Mouse (Mus musculus) cerebellum, adult 11 months (tissue): ENCODE measurements around the gene Zdhhc7.

Source experiments
- DNase-seq: peaks from one replicate; pipeline ENCODE4 v3.0.0; 2022

The Zdhhc7 gene

DNA sequence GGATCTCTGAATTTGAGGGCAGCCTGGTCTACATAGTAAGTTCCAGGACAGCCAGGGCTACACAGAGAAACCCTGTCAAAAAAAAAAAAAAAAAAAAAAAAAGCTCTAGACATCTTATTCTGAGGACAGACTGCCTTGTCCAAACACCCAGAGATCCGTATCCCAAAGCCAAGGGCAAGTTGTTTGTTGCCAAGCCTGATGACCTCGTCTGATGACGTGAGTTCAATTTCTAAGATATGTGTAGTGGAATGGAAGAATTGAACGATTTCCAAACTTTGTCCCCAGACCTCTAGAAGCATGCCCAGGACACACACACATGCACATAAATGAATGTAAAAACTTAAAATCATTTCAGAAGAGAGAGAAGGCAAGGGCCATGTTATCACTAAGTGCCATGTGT is 35.1 kb downstream of the Zdhhc7 start:
- no peak for DNase-seq

DNA sequence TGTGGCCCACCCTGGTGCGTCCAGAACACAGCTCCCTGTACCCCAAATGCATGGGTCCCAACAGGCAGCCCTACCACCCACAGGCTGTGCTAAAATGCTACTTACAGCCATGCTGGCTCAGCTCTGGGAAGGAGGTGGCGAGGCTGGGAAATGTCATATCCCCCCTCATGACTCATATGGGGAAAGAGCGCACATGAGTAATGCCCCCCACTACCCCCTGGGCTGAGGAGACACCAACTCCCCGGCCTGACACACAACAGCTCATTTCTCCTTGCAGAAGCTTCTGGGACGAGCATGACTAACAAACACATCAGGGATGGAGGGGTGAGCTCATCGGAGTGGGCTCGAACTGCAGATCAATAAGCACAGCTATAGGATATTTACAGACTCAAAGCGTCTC is 35.7 kb downstream of the Zdhhc7 start:
- DNase-seq = no peak

DNA sequence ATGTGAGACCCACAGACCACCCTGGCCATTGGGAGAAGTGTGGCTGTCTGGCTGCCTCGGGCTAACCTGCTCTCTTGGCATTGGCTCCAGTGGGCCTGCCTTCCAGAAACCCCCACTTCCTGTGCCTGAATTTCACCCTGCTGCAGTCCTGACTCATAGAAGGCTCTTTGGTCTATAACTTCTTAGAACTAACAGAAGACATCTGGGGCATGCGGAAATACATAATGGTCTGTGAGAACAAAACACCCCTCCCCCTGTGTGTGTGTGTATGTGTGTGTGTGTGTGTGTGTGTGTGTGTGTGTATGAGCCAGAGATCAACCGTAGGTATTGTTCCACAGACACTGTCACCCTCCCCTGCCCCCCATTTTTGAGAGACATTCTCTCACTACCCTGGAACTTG is 38.0 kb downstream of the Zdhhc7 start:
- DNase-seq = no peak

DNA sequence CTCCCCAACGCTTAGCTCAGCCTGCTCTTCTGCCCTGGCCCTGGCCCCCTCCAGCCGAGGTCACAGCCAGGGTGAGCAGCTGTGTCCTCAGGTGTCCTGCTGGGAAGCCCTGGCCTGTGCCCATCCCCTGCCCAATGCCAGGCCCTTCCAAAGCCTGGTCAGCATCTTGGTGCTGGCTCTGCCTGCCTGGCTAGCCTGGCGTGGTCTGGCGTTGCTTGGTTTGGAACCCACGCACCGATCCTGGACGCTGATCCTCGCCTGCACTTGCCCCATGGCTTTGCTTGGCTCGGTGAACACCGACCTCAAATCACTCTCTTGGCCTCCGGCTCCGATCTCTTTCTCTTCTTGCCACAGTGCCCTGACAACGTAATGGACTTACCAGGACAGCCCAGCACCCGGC is 38.5 kb downstream of the Zdhhc7 start:
- no peak for DNase-seq

DNA sequence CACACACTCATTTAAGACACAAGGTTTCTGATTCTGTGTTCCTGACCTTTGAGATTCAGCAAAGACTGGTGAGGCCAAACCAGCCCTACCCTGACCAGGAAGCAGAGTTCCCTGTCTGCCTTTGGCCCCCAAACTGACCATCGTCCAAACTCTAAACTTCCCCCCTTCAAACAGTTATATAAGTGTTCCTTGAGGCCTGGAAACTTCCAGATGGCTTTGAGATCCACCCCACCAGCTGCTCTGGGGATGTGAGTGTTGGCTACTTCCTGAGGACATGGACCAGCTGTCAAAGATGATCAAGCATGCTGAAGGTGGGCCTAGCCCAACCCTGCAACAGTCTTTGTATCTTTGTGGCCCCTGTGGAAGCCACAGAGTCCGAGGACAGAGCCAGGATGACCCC is 44.2 kb downstream of the Zdhhc7 start:
- DNase-seq = no peak

DNA sequence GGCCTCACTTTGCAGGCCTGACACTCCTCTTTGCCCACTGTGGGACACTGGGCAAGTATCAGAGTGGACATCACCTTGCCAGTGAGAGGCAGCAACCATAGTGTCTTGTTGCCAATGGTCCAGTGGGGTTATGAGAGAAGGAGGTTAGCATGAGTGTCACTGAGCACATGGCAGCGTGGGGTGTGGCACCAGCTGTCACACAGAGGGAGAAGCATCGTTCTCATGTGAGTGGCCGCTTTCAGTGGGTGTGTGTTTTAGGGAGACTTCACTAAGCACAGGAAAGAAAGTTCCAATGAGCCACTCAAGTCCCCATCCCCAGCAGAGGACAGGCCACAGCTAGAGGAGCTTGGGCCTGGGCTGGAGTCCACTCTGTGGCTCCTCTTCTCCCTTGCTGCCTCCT is 46.4 kb downstream of the Zdhhc7 start:
- no peak for DNase-seq

DNA sequence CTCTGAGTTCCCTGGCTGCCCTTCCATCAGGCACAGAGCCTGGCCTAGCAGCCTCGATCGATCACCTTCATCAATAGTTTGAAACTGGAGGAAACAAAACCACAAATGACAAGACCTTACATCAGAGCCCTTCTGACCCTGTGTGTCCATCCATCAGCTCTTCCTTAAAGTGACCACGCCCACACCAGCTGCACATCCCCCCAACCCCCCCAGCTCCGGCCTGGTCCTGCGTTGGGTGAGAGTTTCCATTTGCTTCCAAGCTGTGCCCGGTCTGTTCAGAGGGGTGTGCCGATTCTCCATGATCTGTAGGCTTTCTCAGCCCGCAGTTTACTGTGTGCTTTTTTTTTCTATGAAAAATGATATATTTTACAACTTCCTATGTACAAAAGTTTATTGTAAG is 49.0 kb downstream of the Zdhhc7 start:
- no peak for DNase-seq

DNA sequence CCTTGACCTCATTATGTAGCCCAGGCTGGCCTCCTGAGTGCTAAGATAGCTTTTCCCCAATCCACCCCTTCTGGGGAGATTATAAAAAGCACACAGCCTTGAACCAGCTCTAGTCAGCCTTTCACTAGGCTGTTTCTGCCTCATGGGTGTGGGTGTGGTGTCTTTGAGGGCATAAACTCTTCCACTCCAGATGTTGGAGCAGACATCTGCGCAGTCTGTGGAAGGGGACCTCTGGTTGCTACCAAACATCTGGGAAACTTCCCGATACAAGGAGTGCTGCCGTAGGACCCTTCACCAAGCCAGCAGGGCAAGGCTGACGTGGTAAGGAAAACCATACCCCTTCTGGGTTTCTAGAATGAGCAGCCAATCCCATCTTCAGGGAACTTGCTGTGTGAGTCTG is 49.4 kb downstream of the Zdhhc7 start:
- no peak for DNase-seq

DNA sequence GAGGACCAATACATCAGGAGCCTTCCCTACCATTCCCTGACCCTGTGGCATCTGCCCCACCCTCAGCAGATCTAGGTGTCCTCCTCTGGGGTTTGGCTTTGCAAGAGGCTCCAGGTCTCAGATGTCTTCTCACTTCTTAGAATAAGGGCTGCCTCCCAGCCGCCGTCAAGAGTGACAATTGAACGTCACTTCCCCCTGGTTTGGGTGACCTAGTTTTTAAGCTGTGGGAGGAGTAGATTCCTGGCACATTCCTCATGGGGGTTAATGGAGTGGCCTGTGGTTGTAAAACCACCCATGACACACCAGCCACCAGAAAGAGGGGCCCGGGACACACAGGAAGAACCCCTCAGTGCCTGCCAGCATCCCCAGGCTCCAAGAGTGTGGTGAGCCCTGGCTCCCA is 50.3 kb downstream of the Zdhhc7 start:
- DNase-seq = no peak

DNA sequence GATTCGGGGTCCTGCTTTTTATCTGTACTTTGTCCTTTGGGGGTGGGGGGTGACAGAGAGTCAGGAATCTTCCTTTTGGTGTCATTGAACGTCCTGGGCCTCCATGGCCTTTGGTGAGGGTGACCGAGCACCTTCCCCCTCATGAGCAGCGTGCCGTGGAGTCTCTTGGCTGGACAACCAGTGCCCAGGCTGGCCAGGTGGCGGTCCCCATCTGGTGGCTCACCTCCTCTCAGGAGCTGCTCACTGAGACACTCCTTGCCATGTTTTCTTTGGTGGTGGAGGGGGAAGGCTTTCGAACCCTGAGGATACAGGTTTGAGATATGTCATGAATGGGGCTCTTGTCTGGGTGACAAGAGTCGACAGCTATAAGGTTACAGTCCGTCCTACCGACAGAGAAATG is 50.9 kb downstream of the Zdhhc7 start:
- DNase-seq = no peak

DNA sequence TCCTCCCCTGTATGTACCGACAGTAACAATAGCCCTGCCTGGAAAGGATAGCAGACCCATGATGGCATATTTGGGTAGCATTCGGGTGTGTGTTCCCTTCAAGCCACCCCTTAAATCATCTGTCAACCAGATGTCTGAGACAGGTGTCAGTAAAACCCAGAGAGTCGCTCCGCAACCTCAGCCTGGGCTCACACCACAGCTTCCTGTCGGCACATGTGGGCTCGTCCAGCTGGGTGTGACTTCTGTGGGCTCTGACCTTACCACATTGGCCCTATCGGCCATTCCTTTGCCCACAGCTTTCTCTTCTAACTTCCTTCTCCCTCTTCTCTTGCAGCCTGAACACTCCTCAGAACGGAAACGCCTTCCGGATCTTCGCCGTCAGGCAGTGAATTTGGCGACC is 51.3 kb downstream of the Zdhhc7 start:
- no peak for DNase-seq

DNA sequence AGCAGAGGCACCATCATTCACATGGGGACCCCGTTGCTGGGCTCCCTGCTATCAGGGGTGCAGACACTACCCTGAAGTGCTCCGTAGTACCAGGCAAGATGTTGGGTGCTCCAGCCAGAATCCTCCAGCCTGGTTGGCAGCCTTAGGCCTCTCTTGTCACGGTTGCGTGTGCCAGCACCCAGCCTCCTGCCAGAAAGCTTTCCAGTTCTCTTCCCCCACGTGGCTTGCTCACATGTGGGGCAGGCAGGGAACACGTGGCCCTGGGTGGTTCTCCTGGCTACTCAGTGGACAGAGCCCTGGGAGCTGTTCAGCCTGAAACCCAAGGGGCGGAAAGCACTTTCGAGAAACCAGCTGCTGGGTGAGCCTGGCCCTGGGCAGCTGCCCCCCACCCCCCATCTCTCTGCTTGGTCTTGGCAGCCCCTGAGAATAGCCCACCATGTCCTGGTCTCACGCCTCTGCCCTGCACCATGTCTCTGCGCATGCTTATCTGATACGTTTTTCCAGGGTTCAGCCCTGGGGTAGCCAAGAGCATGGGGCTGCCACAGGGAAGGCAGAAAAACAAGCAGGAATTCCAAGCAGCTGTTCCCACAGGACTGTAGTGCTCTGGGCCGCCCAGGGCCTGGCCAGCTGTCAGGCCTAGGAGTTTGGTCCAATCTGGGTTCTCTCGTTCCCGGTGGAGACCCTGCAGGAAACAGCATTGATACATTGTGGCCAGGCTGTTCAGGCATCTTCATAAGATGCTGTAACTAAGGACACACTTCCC is 54.8 kb downstream of the Zdhhc7 start:
- DNase-seq = peak; percentile 85

DNA sequence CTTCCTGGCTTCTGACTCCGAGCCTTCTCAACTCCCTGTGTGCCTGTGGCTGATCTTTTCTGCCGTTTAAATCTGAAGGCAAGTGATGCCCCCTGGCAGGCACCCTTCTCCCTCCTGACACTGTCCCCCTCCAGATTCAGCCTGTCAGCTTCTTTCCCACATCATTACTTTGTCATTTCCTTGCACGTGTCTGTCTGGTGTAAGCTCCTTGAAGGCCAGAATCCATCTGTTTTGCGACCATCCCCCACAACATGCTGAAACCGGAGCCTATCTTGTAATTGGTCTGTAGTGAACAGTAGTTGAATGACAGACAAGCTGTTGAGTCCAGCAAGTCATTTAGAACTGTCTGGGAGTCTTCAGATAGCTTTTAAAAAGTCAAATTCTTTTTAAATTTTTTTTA is 55.8 kb downstream of the Zdhhc7 start:
- no peak for DNase-seq

DNA sequence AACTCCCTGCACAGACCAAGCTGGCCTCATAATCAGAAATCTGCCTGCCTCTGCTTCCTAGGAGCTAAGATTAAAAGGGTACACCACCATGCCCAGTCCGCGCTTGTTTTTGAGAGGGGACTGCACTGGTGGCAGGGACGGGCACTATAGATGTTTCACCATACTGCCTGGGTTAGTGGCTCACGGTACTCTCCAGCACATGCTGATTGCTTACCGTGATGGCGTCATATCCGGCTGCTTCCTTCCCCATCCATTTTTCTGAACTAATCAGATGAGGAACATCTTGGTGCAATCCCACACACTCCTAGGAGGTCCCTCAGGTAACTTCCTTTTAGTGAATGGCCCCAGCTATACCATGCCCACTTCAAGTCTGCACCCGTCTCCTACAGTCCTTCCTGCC is 56.4 kb downstream of the Zdhhc7 start:
- no peak for DNase-seq

DNA sequence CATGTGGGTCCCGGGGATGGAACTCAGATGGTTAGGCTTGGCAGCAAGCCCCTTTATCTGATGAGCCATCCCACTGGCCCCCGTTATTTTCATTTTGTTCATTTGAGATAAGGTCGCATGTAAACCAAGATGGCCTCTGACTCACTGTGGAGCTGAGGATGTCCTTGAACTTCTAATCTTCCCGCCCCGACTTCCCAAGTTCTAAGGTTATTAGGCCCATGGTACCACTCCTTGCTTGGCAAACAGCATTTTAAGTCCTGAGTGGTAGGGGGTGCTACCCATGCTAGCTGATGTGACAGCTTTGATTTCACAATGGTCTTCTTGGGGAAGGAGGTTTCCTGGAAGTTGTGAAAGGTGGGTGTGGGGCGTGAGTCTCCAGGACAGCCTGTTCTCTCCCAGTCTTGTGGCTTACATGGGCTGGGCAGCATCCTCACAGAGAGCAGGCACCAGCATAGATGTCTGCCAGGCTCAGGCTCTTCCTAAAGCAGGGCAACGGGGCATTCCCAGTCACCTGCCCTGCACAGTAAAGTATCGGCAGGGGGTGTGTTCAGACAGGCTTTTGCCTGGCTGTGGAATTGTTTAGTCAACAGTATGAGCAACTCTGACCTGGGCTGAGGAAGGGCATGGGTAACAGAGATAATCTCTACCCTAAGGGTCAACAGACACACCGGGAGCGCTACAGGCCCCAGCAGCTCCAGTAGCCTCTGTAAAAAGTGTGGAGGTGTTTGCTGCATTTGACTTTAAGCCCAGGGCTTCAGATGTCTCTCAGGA is 58.6 kb downstream of the Zdhhc7 start:
- no peak for DNase-seq

DNA sequence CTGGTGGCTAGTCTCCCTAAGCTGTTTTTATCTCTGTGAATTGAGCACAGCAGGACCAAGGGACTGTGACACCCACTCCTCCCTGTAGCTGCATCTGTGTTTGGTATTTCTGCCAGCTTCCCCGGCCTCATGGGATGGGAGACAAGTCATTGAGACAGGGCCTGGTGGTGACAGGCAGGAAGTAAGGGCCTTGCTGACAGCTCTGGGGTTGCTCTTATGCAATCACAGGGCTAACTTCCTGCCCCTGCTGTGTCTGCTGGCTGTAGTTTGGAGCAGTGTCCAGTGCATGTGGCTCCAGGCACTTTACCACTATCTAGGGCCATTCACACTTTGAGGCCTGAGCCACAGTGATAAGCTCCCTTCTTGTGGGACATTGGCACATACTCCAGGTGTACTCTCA is 60.4 kb downstream of the Zdhhc7 start:
- DNase-seq = no peak

DNA sequence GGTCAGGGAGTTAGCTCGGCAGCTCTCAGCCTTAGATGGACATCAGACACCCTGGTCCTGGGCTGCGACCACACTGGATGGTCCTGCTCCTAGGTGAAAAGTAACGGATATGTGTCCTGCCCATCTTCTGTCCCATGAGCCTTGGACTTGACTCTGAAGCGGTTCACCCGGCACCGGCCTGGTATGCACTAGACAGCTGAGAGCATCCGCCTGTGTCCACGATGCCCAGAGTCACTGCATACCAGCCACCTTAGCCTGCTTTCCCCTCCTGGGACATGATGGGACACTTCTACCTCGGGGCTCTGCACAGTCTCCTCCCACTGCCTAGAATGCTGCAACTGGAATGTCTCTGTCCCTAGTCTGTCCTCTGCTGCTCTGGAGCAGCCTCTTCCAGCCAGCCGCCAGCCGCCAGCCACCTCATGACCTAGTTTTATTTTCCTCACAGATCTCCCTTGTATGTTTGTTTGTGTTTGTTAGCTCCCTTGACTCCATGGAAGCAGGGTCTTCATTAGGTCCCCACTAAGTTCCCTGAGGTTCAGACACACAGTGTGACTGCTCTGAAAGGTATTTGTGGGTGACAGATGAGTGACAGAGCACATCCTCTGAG is 61.9 kb downstream of the Zdhhc7 start:
- no peak for DNase-seq

DNA sequence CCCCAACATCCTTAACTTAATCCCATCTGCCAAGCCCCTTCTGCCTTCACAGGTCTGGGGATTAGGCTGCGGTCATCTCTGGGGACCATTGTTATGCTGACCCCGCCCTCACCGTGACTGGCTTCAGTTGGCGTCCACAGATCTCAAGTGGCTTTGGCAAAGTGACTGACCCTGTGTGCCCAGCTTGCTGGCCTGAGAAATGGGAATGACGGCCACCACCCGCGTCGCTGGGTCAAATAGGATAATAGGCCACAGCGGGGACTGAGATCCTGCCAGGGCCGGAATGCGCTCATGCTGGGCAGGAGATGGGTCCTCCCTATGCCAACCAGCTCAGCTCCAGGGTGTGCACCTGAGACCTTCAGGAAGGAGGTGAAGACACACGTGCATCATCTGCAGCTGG is 62.5 kb downstream of the Zdhhc7 start:
- DNase-seq = no peak

DNA sequence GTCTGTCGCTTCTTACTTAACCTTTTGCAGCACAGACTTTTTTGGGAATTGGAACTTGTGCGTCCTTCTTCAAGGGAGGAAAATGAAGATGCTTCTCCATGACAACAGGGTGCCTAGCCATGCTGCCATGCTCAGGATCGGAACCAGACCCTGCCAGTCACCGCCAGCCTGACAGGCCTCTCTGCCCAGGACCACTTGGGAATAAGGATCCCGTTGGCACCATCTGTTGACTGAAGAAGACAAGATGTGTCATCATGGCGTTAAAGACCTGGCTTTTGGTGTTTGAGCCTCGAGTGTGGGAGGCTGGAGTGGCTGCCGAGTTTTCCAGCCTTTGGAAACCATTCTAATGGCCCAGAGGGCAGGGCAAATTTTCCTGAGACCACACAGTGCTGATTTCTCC is 63.7 kb downstream of the Zdhhc7 start:
- DNase-seq = no peak

DNA sequence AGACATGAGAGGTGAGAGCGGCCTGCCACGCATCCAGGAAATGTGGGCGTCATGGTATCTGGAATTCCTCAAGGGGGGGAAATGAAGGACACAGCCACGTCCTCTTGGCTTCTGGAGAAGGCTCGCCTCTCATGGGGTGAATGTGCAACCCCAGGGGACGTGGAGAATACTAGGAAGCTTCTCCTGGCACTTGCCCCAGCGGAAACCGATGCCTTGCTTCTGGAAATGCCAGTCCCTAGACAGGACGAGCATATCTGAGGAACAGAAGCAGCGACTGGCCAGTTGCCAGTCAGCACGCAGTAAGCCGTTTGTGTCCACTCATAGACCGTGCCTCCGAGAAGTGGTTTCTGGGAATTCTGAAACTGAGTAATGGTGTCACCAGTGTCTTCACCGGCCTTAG is 64.1 kb downstream of the Zdhhc7 start:
- DNase-seq = no peak

DNA sequence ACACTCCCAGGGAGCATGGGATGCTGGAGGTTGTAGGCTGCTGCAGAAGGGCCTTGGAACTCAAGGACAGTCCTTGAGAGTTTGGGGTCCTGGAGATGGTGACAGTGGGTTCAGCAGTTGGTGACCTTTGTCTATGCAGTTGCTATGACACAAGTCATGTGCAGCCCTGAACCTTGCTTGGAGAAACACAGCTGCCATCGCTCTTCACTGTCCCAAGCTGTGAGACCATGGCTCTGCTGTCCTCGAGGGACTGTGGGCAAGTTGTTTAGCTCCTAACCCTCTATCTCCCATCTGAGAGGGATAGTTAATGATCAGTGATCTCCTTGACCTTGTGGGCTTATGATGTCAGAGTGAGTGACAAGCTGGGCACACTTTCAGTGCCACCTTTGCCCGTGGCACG is 64.7 kb downstream of the Zdhhc7 start:
- no peak for DNase-seq

DNA sequence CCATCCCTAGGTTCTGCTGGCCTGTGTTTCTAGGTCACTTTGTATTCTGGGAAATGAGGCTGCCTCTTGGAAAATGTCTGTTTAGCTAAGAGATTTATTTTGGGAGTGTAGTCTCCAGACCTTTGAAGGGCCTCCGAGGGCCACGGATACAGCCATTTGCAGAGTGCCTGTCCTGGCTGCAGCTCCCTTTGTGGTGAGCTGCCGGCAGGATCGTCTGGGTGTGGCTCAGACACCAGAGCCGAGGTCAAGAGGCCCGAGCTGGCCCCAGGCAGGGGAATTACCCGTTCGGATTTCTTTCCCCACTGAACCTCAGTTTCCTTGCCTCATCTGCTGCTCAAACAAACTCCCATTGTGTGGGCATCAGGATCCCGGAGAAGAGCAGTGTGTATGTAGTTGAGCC is 65.2 kb downstream of the Zdhhc7 start:
- DNase-seq = no peak

DNA sequence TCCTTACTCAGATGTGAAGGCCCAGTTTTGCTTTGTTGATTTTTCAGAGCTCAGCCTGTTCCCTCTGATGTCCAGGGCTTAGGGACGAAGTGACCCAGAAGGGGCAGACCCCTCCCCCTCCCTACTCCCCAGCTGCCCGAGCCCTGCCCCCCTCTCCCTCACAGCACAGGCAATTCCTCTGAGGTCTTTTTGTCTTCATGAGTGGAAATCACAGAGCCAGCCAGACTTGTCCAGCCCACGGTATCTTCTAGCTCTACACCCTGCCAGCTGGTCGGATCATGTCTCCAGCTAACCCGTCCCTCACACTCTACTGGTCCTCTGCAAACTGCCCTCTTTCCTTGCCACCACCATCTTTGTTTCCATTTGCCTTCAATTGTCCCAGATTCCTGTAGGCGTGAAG is 66.8 kb downstream of the Zdhhc7 start:
- DNase-seq = no peak

DNA sequence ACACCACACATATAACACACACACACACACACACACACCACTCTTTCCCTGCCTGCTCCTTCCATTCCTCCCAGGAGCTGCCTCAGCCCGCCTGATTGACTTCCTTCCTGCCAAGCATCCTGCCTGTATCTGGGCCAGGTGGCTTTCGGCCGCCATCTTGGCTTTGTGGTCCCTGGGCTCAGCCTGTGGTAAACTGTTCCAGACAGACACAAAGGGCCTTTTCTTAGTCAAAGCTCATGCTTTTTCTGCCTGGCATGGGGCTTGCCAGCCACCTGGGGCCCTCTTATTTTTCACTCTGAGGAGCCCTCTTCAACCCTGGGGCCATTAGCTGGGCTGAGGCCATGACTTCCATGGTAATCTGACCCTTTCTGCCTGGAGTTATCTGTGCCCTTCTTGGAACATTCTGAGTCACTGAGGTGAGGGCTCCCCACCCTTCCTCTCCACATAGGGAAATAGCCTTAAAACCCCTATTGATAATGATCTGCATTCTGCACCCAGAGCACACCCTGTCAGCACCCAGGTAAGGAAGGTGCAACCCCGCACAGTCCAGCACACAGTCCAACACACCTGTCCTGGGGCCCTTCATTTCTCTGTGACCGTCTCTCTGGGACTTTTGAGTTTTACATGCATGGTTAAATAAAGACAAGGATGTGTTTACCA is 68.6 kb downstream of the Zdhhc7 start:
- no peak for DNase-seq
